Mouse (Mus musculus): ENCODE measurements around the gene Colgalt2.

- no peak for TF ChIP-seq CTCF (IDR thresholded peaks at IDR 0.05; ENCODE audit: low read depth)
- no peak for TF ChIP-seq EP300 (IDR thresholded peaks at IDR 0.05; ENCODE audit: low read depth)
These were observed 137.6 kb downstream of the Colgalt2 start for GRCm38 (mm10) chr1:152537186-152537585.
